Mouse (Mus musculus) erythroblast, embryonic 14.5 days (primary cell): ENCODE data around the gene Abl1.

Experiments used
- GATA1 ChIP-seq: IDR thresholded peaks from 2 replicates; pipeline ENCODE4 v1.6.1; 2012; ENCODE audit warnings: low read length, inconsistent platforms, mixed read lengths
- TAL1 ChIP-seq: IDR thresholded peaks from 3 replicates; pipeline ENCODE4 v1.6.1; 2012; ENCODE audit warnings: low read length, inconsistent platforms, mixed read lengths

DNA sequence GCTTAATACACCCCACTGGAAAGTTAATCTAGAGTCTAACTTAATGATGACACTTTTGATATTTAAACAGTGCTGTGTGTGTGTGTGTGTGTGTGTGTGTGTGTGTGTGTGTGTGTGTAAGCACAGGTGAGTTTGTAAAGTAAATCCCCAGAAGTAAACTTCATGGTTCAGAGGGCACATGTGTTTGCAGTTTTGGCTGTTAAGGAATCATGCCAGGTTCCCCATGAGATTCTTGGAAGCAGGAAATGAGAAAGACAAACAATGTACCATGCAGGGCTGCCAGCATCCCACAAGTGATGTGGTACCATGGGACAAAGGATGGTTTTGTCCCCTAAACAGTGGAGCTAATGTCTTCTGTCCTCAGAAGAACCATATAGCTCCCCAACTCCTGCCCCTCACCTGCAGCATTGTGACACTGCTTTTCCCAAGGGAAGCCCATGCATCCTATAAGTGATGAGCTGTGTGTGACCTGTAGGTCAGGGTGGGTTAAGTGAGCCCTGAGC is 57.6 kb downstream of the Abl1 start:
- TF ChIP-seq GATA1: no peak
- TF ChIP-seq TAL1: no peak
